Mouse (Mus musculus): ENCODE results near the gene Gpr182.

Gpr182 gene

DNA sequence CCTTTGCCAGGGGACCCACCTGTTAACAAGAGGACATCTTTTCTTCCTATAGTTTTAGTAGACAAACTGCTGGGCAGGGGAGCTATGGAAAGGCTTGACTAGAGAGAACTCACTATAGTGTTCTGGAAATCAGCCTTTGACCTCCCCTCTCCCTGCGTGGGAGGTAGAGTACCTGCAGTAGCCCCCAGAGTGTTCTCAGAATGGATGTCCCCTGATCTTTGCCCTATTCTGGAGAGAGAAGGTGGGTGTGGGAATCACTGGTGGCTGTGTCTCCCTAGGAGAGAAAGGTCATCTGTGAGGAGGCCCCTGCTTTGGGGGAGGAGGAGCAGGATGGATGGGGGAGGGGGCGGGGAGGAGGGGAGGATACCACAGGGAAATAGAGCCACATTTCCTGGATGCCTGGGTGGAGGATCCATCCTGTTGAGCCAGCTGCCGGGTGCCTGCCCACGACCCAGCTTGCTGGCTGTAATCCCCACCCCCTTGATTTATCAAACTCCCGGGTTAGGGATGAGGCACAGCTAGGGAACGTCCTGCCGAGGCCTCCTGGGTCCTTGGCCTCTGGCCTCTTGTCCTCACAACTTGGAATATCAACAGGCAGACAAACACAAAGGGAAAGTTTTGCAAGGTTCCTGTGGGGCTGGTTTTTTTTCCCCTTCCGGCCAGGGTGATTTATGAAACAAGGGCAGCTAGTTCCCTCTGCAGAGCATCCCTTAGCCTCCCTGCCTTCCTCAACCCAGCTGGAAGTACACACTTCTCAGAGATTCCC, 2.5 kb downstream of the Gpr182 start:
- H3K27me3 ChIP-seq (ENCODE audit: control insufficient read depth, insufficient read depth, low read length, poor library complexity, severe bottlenecking) = no peaks in the 10 kb centered on the region
- no peak for DNase-seq (ENCODE audit: low read depth, low spot score)
- no peaks in the 10 kb centered on the region for H3K36me3 ChIP-seq (ENCODE audit: control insufficient read depth, insufficient read depth, low read length, poor library complexity, severe bottlenecking)

DNA sequence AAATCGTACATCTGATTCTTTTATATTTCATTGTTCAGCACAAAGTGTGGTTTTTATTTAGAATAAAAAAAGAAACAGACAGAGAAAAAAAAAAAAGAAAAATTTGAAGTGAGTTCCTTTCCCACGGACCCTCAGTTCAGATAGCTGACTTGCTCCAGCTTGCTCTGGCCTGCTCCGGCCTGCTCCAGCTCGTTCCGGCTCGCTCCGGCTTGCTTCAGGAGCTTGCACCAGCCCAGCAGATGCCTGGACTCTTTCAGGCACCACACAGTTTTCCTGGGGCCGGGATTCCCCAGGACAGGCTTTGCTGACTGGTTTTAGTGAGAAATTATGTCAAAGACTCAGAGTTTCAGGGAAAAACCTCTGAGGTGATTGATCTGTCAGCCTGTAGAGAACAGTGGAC, 4.3 kb downstream of the Gpr182 start:
- H3K27me3 ChIP-seq (ENCODE audit: control insufficient read depth, insufficient read depth, low read length, poor library complexity, severe bottlenecking) = no peaks in the 10 kb centered on the region
- no peak for DNase-seq (ENCODE audit: low read depth, low spot score)

DNA sequence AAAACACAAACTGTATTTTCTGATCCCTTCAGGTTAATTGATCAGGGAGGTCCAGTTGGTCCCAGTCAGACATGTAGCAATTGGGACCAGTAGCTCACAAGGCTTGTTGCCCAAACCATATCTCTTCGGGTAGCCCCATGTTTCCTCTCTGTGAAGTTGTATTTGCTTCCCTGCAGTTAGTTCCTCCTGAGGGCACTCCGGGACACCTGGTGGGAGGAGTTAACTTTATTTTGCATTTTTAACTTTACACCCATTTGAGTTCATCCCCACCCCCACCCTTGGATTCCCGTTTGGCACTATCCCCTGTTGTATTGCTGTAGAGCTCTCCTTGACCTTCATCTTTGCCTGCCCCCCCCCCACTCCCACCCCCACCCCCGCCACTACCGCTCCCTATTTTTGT, 5.6 kb downstream of the Gpr182 start:
- DNase-seq (ENCODE audit: low read depth, low spot score) = no peak
- peaks cover 2% of the 10 kb centered on the region; the same call in 1 of the 2 replicates for H3K36me3 ChIP-seq (ENCODE audit: control insufficient read depth, insufficient read depth, low read length, poor library complexity, severe bottlenecking)
- no peaks in the 10 kb centered on the region for H3K27me3 ChIP-seq (ENCODE audit: control insufficient read depth, insufficient read depth, low read length, poor library complexity, severe bottlenecking)

More for the DNA sequence above, 4.3 kb downstream of the Gpr182 start:
- H3K36me3 ChIP-seq (ENCODE audit: control insufficient read depth, insufficient read depth, low read length, poor library complexity, severe bottlenecking) = peaks cover 2% of the 10 kb centered on the region; the same call in 1 of the 2 replicates

DNA sequence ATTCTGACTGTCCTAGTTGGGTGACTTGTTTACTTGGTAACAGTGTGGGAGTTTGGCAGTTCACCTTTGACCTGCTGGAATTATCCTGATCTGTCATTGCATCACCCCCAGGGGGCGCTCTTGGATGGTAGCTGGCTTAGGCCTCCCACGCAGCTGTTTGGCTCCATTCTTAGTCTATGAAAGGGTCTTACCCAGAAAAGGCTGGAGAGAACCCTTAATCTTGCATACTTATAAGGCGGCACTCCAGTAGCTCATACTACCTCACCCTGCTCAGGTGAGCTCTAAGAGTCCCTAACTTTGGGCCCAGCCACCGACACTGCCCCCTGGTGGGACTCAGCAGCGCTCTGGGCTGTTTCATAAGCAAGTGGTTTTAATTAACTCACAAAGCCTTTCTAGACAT, 6.9 kb downstream of the Gpr182 start:
- peaks cover 2% of the 10 kb centered on the region; the same call in 1 of the 2 replicates for H3K36me3 ChIP-seq (ENCODE audit: control insufficient read depth, insufficient read depth, low read length, poor library complexity, severe bottlenecking)
- H3K27me3 ChIP-seq (ENCODE audit: control insufficient read depth, insufficient read depth, low read length, poor library complexity, severe bottlenecking) = no peaks in the 10 kb centered on the region
- peak; percentile 66 for DNase-seq (ENCODE audit: low read depth, low spot score)

DNA sequence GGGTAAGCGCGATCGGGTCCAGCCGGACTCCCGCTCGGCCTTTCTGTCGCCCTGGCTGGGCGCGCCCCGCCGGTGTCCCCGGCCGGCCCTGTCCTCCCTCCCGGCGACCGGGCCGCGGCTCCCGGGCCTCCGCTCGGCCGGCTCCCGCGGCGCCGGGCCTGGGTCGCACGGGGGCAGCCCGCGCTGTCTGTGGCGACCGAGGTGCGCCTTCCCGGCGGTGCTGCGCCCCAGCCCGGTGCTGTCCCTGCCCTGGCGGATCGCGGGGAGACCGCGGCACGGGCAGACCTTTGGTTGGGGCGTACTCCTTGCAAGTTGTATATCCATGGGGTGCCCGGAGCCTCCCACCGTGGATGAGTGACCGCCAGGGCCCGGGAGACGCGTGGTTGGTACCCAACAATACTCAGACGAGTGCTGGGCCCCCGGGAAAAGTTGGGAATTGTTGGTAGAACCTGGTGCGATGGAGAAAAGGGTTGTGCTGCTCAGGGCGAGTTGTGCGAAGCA, 11.8 kb downstream of the Gpr182 start:
- peaks cover 2% of the 10 kb centered on the region; the same call in 1 of the 2 replicates for H3K36me3 ChIP-seq (ENCODE audit: control insufficient read depth, insufficient read depth, low read length, poor library complexity, severe bottlenecking)
- H3K27me3 ChIP-seq (ENCODE audit: control insufficient read depth, insufficient read depth, low read length, poor library complexity, severe bottlenecking) = no peaks in the 10 kb centered on the region
- DNase-seq (ENCODE audit: low read depth, low spot score) = no peak

DNA sequence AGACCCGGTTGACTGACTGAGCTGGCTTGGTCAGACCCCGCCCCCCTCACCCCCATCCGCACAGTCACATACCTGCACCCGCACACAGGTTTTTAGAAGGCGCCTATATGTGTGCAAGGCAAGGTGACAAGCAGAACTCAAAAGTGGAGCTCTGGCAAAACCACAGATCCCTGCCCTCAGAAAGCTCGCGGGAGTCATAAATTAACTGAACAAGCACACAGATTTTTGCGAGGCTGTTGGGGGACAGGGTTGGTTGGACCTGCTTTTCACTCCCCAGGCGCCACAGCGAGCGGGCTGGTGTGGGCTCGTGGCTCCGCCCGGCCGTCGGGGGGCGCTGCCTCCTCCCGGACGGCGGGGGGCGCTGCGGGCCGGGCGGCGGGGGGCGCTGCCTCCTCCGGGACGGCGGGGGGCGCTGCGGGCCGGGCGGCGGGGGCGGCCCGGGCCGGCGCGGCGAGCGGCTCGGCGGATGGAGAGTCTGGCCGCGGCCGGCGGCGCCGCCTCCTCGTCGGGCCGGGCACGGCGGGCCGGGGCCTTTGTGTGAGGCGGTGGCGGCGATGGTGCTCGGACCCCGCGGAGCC, 12.4 kb downstream of the Gpr182 start, which contains the start of gene Zbtb39:
TSS of gene Zbtb39 (plus strand) at position 456 of the 578 bp plus-strand sequence.
- Histone ChIP-seq H3K36me3 (ENCODE audit: control insufficient read depth, insufficient read depth, low read length, poor library complexity, severe bottlenecking) (peaks cover 2% of the 10 kb centered on the region; the same call in 1 of the 2 replicates), H3K27me3 (ENCODE audit: control insufficient read depth, insufficient read depth, low read length, poor library complexity, severe bottlenecking) (no peaks in the 10 kb centered on the region)
- DNase-seq (ENCODE audit: low read depth, low spot score) = peak; percentile 83

DNA sequence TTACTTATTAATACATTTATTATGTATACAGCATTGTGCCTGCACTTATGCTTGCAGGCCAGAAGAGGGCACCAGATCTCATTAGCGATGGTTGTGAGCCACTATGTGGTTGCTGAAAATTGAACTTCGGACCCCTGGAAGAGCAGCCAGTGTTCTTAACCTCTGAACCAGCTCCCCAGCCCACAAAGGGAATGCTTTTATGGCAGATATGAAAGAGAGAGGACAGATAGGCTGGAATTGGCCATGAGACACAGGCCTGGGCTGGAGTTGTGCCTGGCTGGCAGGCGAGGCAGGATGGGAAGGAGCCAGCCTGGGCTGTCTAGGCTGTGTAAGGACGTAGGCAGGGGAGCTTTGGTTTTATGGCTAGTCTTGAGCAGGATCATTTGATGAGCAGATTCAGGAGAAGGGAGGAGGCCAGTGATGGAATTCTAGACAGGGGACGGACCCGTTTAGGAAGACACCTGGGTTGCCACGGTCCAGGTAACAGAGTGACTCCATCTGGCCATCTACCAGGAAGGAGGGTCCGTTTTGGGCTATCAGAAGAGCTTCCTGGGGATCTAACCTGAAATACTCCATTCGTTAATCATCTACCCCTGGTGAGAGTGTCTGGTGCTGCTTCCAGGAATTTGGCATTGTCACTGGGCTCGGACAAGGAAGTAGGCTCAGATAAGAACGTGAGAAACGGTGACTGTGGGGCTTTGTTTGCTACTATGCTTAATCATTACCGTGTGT, 13.2 kb downstream of the Gpr182 start:
- H3K36me3 ChIP-seq (ENCODE audit: control insufficient read depth, insufficient read depth, low read length, poor library complexity, severe bottlenecking) = peaks cover 2% of the 10 kb centered on the region; the same call in 1 of the 2 replicates
- H3K27me3 ChIP-seq (ENCODE audit: control insufficient read depth, insufficient read depth, low read length, poor library complexity, severe bottlenecking) = no peaks in the 10 kb centered on the region
- peak; percentile 71 for DNase-seq (ENCODE audit: low read depth, low spot score)

DNA sequence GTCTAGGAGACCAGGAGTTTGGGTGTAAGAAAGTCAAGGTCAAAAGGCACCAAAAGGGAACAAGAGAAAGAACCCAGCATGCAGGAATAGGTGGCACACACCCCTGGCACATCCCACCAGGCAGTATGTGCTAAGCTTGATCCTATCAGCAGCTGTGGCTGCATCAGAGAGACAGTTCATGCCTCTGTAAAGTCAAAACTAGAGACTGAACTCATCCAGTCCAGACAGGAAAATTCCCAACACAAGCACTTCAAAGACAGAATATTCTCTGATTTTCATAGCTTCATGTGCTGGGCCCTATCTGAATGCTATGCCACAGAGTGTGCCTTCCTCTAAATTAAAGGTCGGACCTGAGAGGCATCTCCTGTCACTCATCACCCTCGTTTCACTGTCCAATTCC, 14.0 kb downstream of the Gpr182 start:
- H3K36me3 ChIP-seq (ENCODE audit: control insufficient read depth, insufficient read depth, low read length, poor library complexity, severe bottlenecking) = no peaks in the 10 kb centered on the region
- no peaks in the 10 kb centered on the region for H3K27me3 ChIP-seq (ENCODE audit: control insufficient read depth, insufficient read depth, low read length, poor library complexity, severe bottlenecking)
- DNase-seq (ENCODE audit: low read depth, low spot score) = no peak

DNA sequence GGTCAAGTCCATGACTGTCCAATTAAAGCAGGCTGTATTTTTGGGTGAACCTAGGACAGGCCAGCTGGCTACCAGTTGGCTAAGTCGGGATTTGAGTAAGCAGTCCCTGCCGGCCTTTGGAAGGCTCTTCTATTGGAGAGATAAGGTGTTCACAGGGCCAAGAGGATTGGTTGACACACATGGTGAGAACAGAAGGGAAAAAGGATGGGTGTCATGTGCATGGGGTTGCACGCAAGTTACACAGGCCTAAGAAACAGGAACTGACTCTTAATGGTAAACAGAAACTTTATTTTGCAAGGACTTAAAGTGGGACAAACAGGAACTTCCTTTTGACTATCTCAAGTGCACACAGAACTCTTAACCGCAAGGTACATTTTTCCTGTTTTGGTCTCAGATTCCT, 14.6 kb downstream of the Gpr182 start:
- no peaks in the 10 kb centered on the region for H3K27me3 ChIP-seq (ENCODE audit: control insufficient read depth, insufficient read depth, low read length, poor library complexity, severe bottlenecking)
- DNase-seq (ENCODE audit: low read depth, low spot score) = peak; percentile 78
- no peaks in the 10 kb centered on the region for H3K36me3 ChIP-seq (ENCODE audit: control insufficient read depth, insufficient read depth, low read length, poor library complexity, severe bottlenecking)

DNA sequence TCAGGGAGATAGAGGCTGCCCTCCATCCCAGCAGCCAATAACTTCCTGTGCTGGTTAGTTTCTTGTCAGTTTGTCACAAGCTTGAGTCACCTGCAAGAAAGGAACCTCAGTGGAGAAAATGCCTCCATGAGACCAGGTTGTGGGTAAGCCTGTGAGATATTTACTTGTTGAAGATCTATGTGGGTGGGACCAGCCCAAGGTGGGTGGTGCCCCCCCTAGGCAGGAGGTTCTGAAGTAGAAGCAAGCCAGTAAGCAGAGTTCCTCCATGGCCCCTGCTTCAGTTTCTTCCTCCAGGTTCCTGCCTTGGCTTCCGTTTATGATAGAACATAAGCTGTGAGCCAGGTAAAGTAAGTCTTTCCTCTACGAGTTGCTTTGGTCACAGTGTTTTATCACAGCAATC, 15.3 kb downstream of the Gpr182 start:
- Histone ChIP-seq H3K27me3 (ENCODE audit: control insufficient read depth, insufficient read depth, low read length, poor library complexity, severe bottlenecking) (no peaks in the 10 kb centered on the region), H3K36me3 (ENCODE audit: control insufficient read depth, insufficient read depth, low read length, poor library complexity, severe bottlenecking) (no peaks in the 10 kb centered on the region)
- DNase-seq (ENCODE audit: low read depth, low spot score) = peak; percentile 61

DNA sequence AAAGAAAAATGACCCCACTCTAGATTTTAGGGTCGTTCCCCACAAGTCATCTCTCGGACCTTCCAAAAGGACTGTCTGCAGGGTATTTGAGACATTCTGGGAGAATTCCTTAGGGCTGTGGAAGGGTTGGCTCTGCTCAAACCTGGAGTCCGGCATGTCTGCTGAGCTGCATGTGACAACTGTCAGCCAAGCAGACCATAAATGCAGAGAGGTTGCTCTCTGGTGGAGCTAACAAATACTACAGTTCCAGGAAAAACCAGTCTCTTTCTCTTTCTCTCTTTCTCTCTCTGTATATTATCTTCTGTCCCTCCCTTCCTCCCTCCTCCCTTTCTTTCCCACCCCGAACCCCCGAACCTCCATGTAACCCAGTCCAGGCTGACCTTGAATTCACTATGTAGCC, 17.1 kb downstream of the Gpr182 start:
- peak; percentile 32 for DNase-seq (ENCODE audit: low read depth, low spot score)
- H3K27me3 ChIP-seq (ENCODE audit: control insufficient read depth, insufficient read depth, low read length, poor library complexity, severe bottlenecking) = no peaks in the 10 kb centered on the region
- H3K36me3 ChIP-seq (ENCODE audit: control insufficient read depth, insufficient read depth, low read length, poor library complexity, severe bottlenecking) = no peaks in the 10 kb centered on the region

DNA sequence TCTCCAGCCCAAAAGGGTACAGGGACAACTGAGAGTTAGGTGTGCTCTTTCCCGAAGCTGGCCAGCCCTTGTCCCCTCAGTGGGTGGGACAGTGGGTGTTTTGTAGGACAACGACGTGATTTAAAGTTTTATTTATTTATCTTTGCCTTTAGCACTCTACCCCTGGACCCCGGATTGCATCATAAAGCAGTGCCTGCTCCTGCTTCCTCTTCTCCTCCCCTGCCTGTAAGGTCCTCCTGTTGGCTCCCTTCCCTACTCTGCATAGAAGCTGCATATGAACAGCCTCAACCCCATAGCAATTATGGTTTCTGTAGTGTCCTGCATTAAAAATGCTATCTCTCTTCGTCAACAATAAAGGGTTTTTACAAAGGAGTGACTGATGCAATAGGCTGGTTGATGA, 20.1 kb downstream of the Gpr182 start:
- DNase-seq (ENCODE audit: low read depth, low spot score) = no peak
- no peaks in the 10 kb centered on the region for H3K36me3 ChIP-seq (ENCODE audit: control insufficient read depth, insufficient read depth, low read length, poor library complexity, severe bottlenecking)
- H3K27me3 ChIP-seq (ENCODE audit: control insufficient read depth, insufficient read depth, low read length, poor library complexity, severe bottlenecking) = no peaks in the 10 kb centered on the region

DNA sequence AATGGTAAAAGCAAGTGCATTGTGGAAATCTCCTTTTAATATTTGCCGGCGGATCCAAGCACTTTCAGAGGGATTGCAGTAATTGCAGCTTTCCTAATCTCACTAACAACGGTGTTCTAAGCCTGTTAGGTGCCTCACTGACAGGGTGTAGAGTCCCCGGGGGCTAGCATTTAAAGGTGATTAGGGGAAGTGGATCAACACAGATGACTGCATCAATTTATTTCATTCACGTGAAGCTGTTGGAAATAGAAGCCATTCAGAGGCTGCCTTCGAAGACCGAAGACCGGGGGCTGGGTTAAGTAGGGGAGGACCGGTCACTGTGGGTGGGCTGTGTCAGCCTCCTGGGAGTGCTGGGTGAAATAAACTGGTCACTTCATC, 20.6 kb downstream of the Gpr182 start:
- Histone ChIP-seq H3K36me3 (ENCODE audit: control insufficient read depth, insufficient read depth, low read length, poor library complexity, severe bottlenecking) (no peaks in the 10 kb centered on the region), H3K27me3 (ENCODE audit: control insufficient read depth, insufficient read depth, low read length, poor library complexity, severe bottlenecking) (no peaks in the 10 kb centered on the region)
- no peak for DNase-seq (ENCODE audit: low read depth, low spot score)

DNA sequence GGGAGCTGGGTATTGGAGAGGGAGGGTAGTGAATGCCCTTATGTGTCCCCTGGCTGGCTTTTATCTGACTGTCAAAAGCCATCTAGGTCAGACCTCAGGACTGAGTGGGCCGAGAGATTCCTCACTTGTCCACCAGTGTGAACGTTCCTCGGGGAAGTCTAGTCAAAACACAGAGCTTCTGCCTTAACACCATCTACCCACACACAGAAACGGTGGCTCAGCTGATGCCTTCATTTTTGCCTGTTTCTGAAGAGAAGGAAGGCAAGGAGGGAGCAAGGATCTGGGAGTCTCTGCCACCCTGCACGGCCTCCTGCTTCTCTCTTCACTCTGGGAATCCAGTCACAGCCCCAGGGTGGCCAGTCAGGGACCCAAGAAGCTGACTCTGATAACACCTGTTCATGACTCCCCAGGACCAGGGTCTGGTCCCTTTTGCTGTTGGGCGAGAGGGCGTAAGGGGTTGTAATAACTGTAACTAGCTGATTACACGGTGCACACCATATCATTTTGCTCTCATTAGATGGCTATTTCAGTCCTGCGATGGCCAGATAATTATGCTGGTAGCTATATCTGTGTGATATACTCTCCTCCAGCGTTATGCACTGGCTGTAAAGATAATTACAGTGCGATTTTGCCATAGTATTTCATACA, 21.1 kb downstream of the Gpr182 start:
- Histone ChIP-seq H3K36me3 (ENCODE audit: control insufficient read depth, insufficient read depth, low read length, poor library complexity, severe bottlenecking) (no peaks in the 10 kb centered on the region), H3K27me3 (ENCODE audit: control insufficient read depth, insufficient read depth, low read length, poor library complexity, severe bottlenecking) (no peaks in the 10 kb centered on the region)
- no peak for DNase-seq (ENCODE audit: low read depth, low spot score)

Measured in splenic B cell, adult 2 months (primary cell).